Mouse (Mus musculus) liver, embryonic 14.5 days (tissue): ENCODE data around the gene Kcnc3.
A peak's percentile ranks its signal among the peaks of the same experiment; 100 is the strongest.

Source experiments
- CTCF ChIP-seq: IDR thresholded peaks from 2 replicates; pipeline ENCODE4 v1.5.1; 2016; ENCODE audit warnings: antibody characterized with exemption, low read depth, control low read depth
- EP300 ChIP-seq: IDR thresholded peaks from 2 replicates; pipeline ENCODE4 v1.6.1; 2016; ENCODE audit warnings: antibody characterized with exemption, low read depth

- TF ChIP-seq CTCF (peak; percentile 82), EP300 (no peak)
Observed at GRCm38 (mm10) chr7:44649990-44650389, 59.5 kb downstream of the Kcnc3 start.
